Mouse (Mus musculus) ES-E14 (cell line): Measurements from ENCODE around the gene Ly86.

Experiments used
- CHD2 ChIP-seq: IDR thresholded peaks from 2 replicates; pipeline ENCODE4 v1.6.1; 2014; ENCODE audit warnings: mild to moderate bottlenecking, low read depth, low read length, inconsistent platforms
- MAFK ChIP-seq: IDR thresholded peaks from 2 replicates; pipeline ENCODE4 v1.6.1; 2014; ENCODE audit warnings: mild to moderate bottlenecking, low read depth, low read length, inconsistent platforms; ENCODE audit not compliant: insufficient read depth
- ZNF384 ChIP-seq: IDR thresholded peaks from 2 replicates; pipeline ENCODE4 v1.6.1; 2012; ENCODE audit warnings: low read depth, low read length, inconsistent platforms

DNA sequence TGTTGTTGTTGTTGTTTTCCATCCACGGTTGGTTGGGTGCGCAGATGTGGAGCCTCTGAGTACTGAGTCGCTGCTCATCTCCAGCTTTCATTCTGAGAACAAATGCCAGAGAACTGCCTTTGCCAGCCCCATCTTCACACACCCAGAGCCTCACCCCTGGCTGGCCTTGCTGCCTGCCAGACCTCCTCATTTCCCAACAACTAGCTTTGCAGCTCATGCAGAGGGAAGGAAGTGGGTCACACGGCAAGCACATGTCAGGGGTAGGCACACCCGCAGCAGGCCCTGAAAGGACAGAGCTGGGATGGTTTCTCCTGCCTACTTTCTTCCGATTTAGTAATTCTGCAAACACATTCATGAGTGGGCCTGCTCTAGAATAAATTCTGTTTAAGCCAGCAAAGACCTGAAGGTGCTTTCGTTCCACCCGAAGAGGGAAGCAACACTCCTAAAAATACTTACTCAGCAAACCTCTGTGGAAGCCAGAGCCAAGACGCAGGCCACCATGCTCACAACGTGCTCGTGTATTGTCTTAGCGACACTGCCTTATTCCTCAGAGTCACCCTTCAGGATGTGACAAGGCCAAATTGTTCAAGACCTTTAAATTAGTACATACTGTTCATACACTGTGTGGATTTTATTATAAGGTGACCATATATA, 117.2 kb downstream of the Ly86 start:
- TF ChIP-seq CHD2: no peak
- TF ChIP-seq ZNF384: no peak
- TF ChIP-seq MAFK: no peak
